Mouse (Mus musculus) olfactory bulb, adult 2 months (tissue): ENCODE measurements at regions not wholly inside any gene's neighbourhood (a gene's known extent, or its start where the extent isn't known, plus 50 kb on each side); places are given as distances from the start of the nearest gene placed in this dataset.

Experiments
- H3K27ac ChIP-seq: fragments of 200-500 bp; 2 replicates; pipeline ENCODE4 v1.5.1; 2012; ENCODE audit warnings: low read depth, low read length; ENCODE audit not compliant: insufficient read depth
- H3K4me1 ChIP-seq: fragments of 200-500 bp; 2 replicates; pipeline ENCODE4 v1.6.1; 2012; ENCODE audit warnings: low read length; ENCODE audit not compliant: control insufficient read depth, insufficient read depth
- H3K4me3 ChIP-seq: fragments of 200-500 bp; 2 replicates; pipeline ENCODE4 v1.5.1; 2012; ENCODE audit warnings: mild to moderate bottlenecking, low read depth, low read length, moderate library complexity; ENCODE audit not compliant: insufficient read depth
- CTCF ChIP-seq: fragments of 200-500 bp; IDR thresholded peaks from 2 replicates; pipeline ENCODE4 v1.5.1; 2012; ENCODE audit warnings: low read depth, mild to moderate bottlenecking, low read length, moderate library complexity; ENCODE audit not compliant: insufficient read depth
- POLR2A ChIP-seq: fragments of 200-500 bp; IDR thresholded peaks from 2 replicates; pipeline ENCODE4 v1.6.1; 2012; ENCODE audit warnings: mild to moderate bottlenecking, low read depth, low read length, moderate library complexity; ENCODE audit not compliant: insufficient read depth
- WGBS: fragments of 180-500 bp; shearing (Covaris S2); methylation state at CpG from one replicate; pipeline ENCODE4 v1.1.7; 2018; 5-methylcytosine and 5-hydroxymethylcytosine counted together

DNA sequence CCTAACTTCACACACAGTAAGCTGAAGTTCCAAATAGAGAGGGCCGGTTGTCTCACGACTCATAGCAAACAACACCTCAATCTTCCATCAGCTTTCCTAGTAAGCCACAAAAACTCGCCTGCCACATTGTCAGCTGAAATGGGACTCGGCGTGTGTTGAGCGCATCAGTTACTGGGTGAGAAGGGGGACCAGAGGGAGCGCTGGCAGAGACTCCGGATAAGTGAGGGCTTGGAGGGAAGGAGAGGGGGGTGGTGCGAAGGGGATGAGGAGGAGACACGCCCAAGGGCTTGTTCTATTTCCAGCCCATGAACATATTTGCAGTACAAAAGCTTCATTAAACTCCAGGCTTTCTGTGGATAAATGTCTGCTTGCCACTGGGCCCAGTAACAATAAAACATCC is 186.7 kb downstream of the Rplp1 start:
- no peak for TF ChIP-seq POLR2A
- no peak for TF ChIP-seq CTCF
- H3K4me3 ChIP-seq = no peak overlapping the region
- no peak overlapping the region for H3K27ac ChIP-seq
- 59% methylated on average over 10 of the region's 10 CpGs for WGBS
- H3K4me1 ChIP-seq = peaks cover 7% of the 10 kb centered on the region

DNA sequence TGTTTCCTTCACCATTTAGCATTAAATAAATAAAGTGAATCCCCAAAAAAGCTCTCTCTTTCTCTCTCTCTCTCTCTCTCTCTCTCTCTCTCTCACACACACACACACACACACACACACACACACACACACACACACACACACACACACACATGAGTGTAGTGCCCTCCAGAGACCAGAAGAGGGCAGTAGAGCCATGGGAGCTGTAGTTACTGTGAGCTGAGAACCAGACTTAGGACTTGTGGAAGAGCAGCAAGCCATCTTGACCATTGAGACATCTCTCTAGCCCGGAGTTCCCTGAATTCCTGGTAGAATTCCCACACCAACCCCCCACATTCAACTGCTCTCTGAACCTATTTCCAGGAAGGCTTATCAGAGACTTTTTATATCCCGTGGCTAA is 190.3 kb downstream of the Rplp1 start:
- WGBS = 91% methylated on average over 2 of the region's 2 CpGs
- Histone ChIP-seq H3K27ac (no peak overlapping the region), H3K4me3 (no peak overlapping the region), H3K4me1 (peaks cover 22% of the 10 kb centered on the region)
- no peak for TF ChIP-seq CTCF
- TF ChIP-seq POLR2A = no peak

DNA sequence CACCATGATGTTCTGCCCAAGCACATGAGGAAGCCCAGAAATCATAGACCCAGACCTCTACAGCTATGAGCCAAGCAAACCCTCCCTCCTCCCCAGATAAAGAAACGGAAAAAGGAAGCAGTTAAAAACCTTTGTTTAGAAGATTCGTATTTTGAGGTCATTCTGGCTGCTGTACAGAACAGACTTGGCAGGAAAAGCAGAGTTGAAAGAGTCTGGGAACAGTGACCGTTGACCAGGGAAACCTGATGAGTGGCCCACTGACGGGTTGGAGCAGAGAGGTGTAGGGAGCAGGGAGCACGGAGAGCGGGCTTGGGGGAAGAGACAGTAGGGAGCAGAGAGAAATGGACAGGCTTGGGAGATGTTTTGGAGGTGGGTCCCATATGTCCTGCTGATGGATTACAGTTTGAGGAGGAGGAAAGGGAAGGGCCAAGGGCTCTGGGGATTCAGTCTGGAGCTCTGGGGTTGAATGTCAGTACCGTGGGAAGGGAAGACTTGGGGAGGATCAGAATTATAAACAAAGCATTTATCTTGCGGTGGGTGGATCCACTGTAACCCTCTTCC is 191.2 kb downstream of the Rplp1 start:
- no peak overlapping the region for H3K27ac ChIP-seq
- peaks cover 20% of the 10 kb centered on the region for H3K4me1 ChIP-seq
- 67% methylated on average over 8 of the region's 8 CpGs for WGBS
- no peak for TF ChIP-seq POLR2A
- TF ChIP-seq CTCF = no peak
- no peak overlapping the region for H3K4me3 ChIP-seq

DNA sequence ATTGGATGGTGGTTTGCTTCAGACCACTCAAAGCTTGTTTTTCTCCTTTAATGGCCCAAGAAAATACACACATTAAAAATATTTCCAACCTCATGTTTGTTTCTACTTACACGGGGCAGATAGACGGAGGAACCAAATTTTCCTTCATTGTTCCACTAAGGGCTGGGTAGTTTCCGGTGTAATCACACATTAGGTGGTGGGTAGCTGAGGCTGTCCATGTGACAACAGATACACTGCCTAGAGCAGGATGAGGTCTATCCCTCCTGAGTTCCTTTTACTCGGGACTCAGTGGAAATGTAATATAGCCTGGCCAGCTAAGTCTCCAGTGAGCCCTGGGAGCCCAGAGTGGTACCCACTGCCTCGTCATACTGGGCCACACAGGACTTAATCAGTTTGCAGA is 192.5 kb downstream of the Rplp1 start:
- 93% methylated on average over 5 of the region's 5 CpGs for whole genome bisulfite sequencing
- no peak overlapping the region for H3K4me3 ChIP-seq
- no peak overlapping the region for H3K27ac ChIP-seq
- H3K4me1 ChIP-seq = peaks cover 15% of the 10 kb centered on the region
- TF ChIP-seq CTCF = no peak

DNA sequence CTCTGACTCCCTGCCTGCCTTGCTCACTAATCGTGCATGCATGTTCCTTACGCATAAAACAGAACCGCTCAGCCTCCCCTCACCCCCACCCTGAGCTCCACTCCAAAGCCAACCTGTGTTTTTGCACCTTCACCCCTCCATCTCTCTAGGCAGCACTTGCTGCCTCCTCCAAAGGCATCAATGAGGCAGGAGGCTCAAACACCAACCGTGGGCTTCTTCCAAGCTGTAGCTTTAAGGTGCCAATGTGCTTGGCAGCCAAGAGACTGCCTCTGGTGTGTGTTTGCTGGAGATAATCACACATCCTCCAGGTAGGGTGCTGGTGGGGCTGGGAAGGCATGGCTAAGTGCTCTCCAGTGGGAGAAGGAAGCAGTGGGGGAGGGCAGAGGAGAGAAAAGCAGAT is 193.3 kb downstream of the Rplp1 start:
- TF ChIP-seq POLR2A (no peak), CTCF (no peak)
- Histone ChIP-seq H3K4me1 (peaks cover 15% of the 10 kb centered on the region), H3K27ac (no peak overlapping the region), H3K4me3 (no peak overlapping the region)
- WGBS = 30% methylated on average over 4 of the region's 4 CpGs

DNA sequence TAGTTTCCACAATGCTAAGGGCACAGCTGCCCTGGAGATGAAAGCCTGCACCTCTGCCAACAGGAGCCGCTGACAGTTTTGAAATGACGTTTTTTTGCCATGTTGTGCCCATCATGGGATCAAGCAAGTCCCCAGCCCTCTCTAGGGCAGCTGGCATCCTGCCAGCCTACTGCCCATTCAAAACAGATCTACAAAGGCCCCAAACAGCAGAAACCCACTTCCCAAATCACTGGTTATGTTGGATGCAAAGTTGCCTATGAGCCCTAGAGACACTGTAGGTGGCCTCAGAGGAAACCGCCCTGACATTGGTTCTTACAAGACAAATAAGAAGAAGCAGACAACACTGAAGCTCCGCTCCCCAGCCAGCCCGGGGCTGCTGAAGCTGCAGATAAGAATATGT is 194.1 kb downstream of the Rplp1 start:
- Histone ChIP-seq H3K4me1 (peaks cover 15% of the 10 kb centered on the region), H3K4me3 (no peak overlapping the region), H3K27ac (no peak overlapping the region)
- WGBS = 41% methylated on average over 5 of the region's 5 CpGs
- TF ChIP-seq POLR2A (no peak), CTCF (no peak)

DNA sequence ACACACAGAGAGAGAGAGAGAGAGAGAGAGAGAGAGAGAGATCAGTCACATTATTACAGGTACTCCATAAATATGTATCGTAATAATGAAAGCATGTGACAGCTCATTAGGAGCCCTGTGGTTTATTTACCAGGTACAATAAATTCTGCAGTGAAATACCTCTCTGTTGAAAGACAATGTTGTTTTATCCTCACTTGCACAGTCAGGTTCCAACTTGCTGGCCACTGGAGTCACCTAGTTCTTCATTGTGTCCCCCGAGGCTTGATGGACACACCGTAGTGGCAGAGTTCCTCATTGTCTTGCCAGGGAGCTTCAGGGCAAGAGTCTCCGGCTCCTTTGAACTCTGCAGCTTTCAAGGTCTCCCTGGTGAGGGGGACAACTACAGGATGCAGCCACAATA is 197.6 kb downstream of the Rplp1 start:
- TF ChIP-seq POLR2A = no peak
- no peak for TF ChIP-seq CTCF
- H3K4me3 ChIP-seq = no peak overlapping the region
- H3K4me1 ChIP-seq = peaks cover 18% of the 10 kb centered on the region
- H3K27ac ChIP-seq = no peak overlapping the region
- WGBS = 85% methylated on average over 4 of the region's 4 CpGs

DNA sequence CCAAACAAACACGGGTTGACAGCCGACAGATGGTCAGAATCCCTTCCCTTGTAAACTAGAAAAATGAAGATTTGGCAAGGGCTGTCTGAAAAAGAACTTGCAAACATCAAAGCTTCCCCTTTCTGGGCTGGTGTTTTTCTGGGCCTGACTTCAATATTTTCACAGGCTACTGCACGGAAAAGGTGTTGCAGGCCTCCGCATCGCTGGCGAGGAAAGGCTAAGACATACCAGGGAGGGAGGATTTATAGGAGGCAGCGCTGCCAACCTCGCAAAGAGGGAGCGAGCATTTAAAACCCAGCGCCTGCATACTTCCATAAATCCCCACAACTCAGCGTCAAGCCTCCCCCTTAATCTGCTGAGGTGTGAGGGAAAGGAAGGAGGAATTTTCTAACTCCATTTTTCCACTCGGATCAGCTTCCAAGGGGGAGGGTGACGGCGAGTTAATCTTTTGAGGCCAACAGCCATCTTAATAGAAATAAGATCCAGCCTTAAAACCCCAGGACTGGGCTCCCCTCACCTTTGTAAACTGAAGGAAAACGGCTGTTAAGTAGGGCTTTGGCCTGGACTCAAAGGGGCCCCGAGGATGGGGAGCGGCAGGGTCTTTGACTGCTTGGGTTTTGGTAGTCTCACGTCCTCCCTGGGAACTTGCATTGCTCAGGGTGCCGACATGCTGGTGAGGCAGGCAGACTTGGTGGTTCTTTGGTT is 199.9 kb downstream of the Rplp1 start:
- H3K27ac ChIP-seq = no peak overlapping the region
- TF ChIP-seq POLR2A (no peak), CTCF (no peak)
- H3K4me1 ChIP-seq = peaks cover 3% of the 10 kb centered on the region; the same call in 1 of the 2 replicates
- 69% methylated on average over 19 of the region's 19 CpGs for WGBS
- no peak overlapping the region for H3K4me3 ChIP-seq

DNA sequence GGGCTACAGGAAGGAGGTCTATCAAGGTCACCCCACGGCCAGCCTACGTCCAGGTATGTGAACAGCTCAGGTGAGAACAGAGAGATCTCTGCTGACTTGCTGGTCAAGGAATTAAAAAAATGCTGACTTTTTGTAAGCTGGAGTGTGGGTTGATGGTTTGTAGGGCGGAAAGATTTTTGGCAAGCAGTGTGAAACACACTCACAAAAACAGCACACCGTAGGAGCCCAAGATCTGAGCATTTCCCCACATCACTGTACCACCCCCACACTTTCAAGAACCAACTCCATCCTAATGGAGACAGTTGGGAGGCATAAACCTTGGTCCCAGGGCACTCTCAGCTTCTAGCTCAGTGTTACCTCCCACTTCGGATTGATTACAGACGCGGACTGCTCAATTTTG is 200.5 kb downstream of the Rplp1 start:
- peaks cover 3% of the 10 kb centered on the region; the same call in 1 of the 2 replicates for H3K4me1 ChIP-seq
- TF ChIP-seq CTCF = no peak
- TF ChIP-seq POLR2A = no peak
- H3K4me3 ChIP-seq = no peak overlapping the region
- 76% methylated on average over 7 of the region's 7 CpGs for WGBS
- H3K27ac ChIP-seq = no peak overlapping the region
